Mouse (Mus musculus) heart, embryonic 11.5 days (tissue): ENCODE data around the gene Cxcr6. TPM values are rescaled to one million over a fixed set of nuclear protein-coding genes. Genes with fewer than 3 reads are reported as not detected.
"Not testable (repeated sequence)": the region's sequence is repeated elsewhere in the genome, so short reads cannot be mapped to it uniquely, and the experiment has no call there.

ENCODE experiments used
- ATAC-seq: fragments of 200-750 bp; cut with Nextera tagmentation; replicated peaks from 2 replicates; pipeline ENCODE4 v1.8.0; 2017; ENCODE audit warnings: moderate library complexity; ENCODE audit not compliant: insufficient number of reproducible peaks, low FRiP score, low TSS enrichment
- H3K27ac ChIP-seq: fragments of 300-500 bp; sonication (generic); 2 replicates; pipeline ENCODE4 v1.5.1; 2014; ENCODE audit warnings: mild to moderate bottlenecking, low read depth, low read length
- H3K27me3 ChIP-seq: fragments of 300-500 bp; sonication (generic); 2 replicates; pipeline ENCODE4 v1.6.1; 2014; ENCODE audit warnings: mild to moderate bottlenecking, low read length, mixed read lengths; ENCODE audit not compliant: control insufficient read depth, insufficient read depth
- H3K36me3 ChIP-seq: fragments of 300-500 bp; sonication (generic); 2 replicates; pipeline ENCODE4 v1.6.1; 2014; ENCODE audit warnings: mild to moderate bottlenecking, low read length, moderate library complexity, mixed read lengths; ENCODE audit not compliant: control insufficient read depth, insufficient read depth
- H3K4me1 ChIP-seq: fragments of 300-500 bp; sonication (generic); 2 replicates; pipeline ENCODE4 v1.6.1; 2014; ENCODE audit warnings: low read length; ENCODE audit not compliant: control insufficient read depth, insufficient read depth
- H3K4me2 ChIP-seq: fragments of 300-500 bp; sonication (generic); 2 replicates; pipeline ENCODE4 v1.6.1; 2014; ENCODE audit warnings: mild to moderate bottlenecking, moderate library complexity
- H3K4me3 ChIP-seq: fragments of 300-500 bp; sonication (generic); 2 replicates; pipeline ENCODE4 v1.5.1; 2014; ENCODE audit warnings: low read depth, low read length
- H3K9ac ChIP-seq: fragments of 300-500 bp; sonication (generic); 2 replicates; pipeline ENCODE4 v1.6.1; 2014; ENCODE audit warnings: mild to moderate bottlenecking, low read depth, low read length, moderate library complexity
- H3K9me3 ChIP-seq: fragments of 300-500 bp; sonication (generic); replicated peaks from 2 replicates; pipeline ENCODE4 v1.6.1; 2016; ENCODE audit warnings: low read length; ENCODE audit not compliant: control insufficient read depth
- WGBS: fragments of 180-500 bp; shearing (Covaris S2); extraction: QIAGEN DNeasy Blood & Tissue Kit; methylation state at CpG from one replicate; pipeline ENCODE4 v1.1.7; 2014; ENCODE audit not compliant: insufficient replicate concordance; 5-methylcytosine and 5-hydroxymethylcytosine counted together
- polyA plus RNA-seq: library from polyadenylated mRNA; unstranded; fragments of >200 nt; fragmentation: Nextera tagmentation; extraction: Ambion mirVana; gene quantifications from 2 replicates; pipeline ENCODE4 v1.2.1, GENCODE M21; 2014

Cxcr6 gene
- polyA plus RNA-seq, 1 experiment from 2014 or later: 0.82 TPM

DNA sequence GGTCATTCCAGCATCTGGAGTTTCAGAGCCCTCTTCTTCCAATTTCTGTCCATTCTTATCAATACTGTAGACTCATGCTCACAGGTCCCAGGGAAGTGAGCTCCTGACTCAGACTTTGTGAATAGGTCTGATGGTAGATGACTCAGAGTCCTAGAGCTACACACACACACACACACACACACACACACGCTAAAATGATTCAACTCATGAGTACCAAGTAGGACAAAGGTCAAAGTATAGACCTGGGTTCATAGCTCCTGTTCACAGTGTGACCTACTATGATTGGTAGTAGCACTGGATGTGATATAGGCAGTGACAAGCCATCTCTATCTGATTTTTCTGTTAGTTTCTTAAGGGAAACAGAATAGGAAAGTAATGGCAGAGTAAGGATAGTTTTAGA, 37.8 kb upstream of the Cxcr6 start:
- Histone ChIP-seq H3K9ac (no peak overlapping the region), H3K36me3 (no peaks in the 10 kb centered on the region), H3K4me1 (no peaks in the 10 kb centered on the region), H3K4me2 (no peak overlapping the region), H3K27ac (no peak overlapping the region), H3K27me3 (no peaks in the 10 kb centered on the region), H3K4me3 (no peak overlapping the region), H3K9me3 (no peaks in the 10 kb centered on the region)
- no peak for ATAC-seq
- WGBS: 53% methylated on average over 1 of the region's 1 CpGs

DNA sequence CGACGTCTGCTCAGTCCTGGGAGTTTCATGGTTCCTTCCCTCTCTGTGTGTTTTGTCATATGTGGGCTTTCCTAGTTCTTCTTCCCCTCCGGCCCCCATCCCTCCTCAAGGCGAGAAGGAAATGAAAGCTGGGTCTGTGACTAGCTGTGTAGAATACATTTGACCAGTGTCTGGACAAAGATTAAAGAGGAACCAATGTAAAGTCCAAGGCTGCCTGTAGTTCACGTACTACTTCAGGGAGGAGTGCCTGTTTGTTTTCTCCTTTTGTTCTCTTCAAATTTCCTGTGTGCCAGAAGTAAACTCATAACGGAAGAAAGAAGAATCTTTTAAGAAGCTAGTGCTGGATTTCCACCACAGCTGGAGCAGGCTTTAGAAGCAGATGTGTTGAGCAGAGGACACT, 36.7 kb upstream of the Cxcr6 start:
- no peak for ATAC-seq
- Histone ChIP-seq H3K4me2 (no peak overlapping the region), H3K36me3 (no peaks in the 10 kb centered on the region), H3K4me1 (no peaks in the 10 kb centered on the region), H3K27me3 (no peaks in the 10 kb centered on the region), H3K9ac (no peak overlapping the region), H3K9me3 (no peaks in the 10 kb centered on the region), H3K4me3 (no peak overlapping the region), H3K27ac (no peak overlapping the region)
- WGBS: 55% methylated on average over 6 of the region's 6 CpGs

DNA sequence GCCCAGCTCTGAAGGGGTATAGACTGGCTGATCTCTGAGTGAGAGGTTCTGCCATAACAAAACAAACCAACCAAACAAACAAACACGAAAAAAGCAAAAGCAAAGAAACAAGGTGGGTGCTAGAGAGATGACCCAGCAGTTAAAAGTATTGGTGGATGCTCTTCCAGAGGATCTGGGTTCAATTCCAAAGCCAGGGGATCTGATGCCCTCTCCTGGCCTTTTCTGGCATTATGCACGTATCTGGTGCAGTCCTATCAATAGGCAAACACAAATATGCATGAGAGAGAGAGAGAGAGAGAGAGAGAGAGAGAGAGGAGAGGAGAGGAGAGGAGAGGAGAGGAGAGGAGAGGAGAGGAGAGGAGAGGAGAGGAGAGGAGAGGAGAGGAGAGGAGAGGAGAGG, 33.0 kb upstream of the Cxcr6 start:
- H3K9ac ChIP-seq, H3K4me2 ChIP-seq, ATAC-seq, H3K9me3 ChIP-seq, H3K36me3 ChIP-seq, H3K4me1 ChIP-seq, H3K4me3 ChIP-seq, H3K27me3 ChIP-seq, H3K27ac ChIP-seq: not testable (repeated sequence)
- WGBS: 19% methylated on average over 2 of the region's 2 CpGs

DNA sequence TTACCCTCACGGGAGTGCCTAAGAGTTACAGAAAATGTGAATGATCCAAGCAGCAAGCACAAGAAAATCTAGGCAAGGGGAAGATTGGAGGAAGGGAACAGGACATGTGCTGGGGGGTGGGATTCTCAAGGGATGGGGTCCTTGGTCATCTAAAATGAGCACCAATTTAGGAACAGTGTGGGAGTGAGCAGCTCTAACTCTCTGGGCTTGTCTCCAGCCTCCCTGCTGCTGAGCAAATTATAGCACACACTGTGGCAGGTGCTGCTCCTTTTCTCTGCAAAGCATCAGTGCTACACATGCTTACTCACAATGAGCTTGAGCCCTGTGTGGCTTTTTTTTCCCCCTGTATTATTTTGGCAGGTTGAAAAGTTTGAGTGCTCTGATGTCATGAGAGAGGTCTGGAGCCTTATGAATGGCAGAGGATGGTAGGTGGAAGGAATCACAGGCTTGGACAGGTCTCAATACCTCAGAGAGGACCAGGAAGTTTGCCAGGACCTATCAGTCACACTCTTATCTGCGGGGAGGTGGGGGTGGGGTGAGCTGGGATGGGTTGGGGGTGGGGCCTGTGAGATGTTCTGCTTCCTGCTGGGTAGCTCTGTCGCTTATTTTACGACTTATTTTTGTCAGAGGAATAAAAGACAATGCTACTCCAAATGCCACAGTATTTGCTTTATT, 17.3 kb upstream of the Cxcr6 start:
- no peak overlapping the region for H3K4me2 ChIP-seq
- no peak for ATAC-seq

DNA sequence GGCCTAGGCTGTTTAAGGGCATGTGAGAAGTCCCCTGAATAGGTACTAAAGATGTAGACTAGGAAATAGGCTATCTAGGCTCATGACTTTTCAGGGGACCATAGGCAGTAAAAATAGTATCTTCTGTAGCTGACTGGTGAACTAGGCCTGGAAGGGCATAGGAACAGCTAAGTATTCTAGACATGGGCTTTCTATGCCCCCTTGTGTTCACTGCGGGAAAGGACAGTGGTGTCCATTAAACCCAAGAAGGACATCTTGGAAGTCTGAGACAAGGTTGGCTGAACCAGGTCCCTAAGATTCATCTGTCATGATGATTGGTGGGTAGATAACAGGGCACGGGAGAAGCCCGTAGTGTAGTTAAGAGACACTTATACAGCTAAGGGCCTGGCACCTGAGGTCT, 10.1 kb upstream of the Cxcr6 start:
- no peaks in the 10 kb centered on the region for H3K4me1 ChIP-seq
- 53% methylated on average over 3 of the region's 3 CpGs for WGBS
- no peak overlapping the region for H3K9ac ChIP-seq
- H3K4me2 ChIP-seq: no peak overlapping the region
- H3K4me3 ChIP-seq: no peak overlapping the region
- H3K27me3 ChIP-seq: no peaks in the 10 kb centered on the region
- ATAC-seq: no peak
- no peak overlapping the region for H3K27ac ChIP-seq
- peaks cover 14% of the 10 kb centered on the region for H3K36me3 ChIP-seq
- H3K9me3 ChIP-seq: no peaks in the 10 kb centered on the region

More for the DNA sequence above, 17.3 kb upstream of the Cxcr6 start:
- no peaks in the 10 kb centered on the region for H3K27me3 ChIP-seq
- H3K9ac ChIP-seq: no peak overlapping the region
- no peak overlapping the region for H3K27ac ChIP-seq
- WGBS: 60% methylated on average over 4 of the region's 4 CpGs
- H3K4me1 ChIP-seq: no peaks in the 10 kb centered on the region
- H3K4me3 ChIP-seq: no peak overlapping the region
- H3K36me3 ChIP-seq: peaks cover 13% of the 10 kb centered on the region
- H3K9me3 ChIP-seq: peaks cover 1% of the 10 kb centered on the region; the same call in 1 of the 2 replicates

DNA sequence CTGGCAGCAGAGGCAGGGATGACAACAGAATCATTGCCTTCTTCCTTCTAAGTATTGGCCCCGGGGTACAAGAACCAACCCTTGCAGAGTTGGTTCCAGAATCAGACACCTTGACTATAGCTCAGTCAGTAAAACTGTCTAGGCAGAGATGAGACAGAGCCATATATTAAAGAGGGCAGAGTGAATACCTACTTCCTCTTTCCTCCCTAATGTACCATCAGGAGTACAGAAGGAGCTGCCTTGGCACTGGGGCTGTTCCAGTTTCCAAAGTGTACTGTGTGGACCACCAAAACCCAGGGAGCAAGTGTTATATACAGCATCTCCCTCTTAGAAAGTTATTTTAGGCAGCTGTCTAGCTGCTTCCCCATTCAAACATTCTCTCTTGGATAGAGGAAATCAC, 4.7 kb upstream of the Cxcr6 start:
- Histone ChIP-seq H3K27ac (no peak overlapping the region), H3K9ac (no peak overlapping the region), H3K4me1 (no peaks in the 10 kb centered on the region), H3K9me3 (no peaks in the 10 kb centered on the region), H3K4me2 (no peak overlapping the region), H3K4me3 (no peak overlapping the region), H3K36me3 (peaks cover 9% of the 10 kb centered on the region), H3K27me3 (no peaks in the 10 kb centered on the region)
- no peak for ATAC-seq
- 86% methylated on average over 1 of the region's 1 CpGs for WGBS

DNA sequence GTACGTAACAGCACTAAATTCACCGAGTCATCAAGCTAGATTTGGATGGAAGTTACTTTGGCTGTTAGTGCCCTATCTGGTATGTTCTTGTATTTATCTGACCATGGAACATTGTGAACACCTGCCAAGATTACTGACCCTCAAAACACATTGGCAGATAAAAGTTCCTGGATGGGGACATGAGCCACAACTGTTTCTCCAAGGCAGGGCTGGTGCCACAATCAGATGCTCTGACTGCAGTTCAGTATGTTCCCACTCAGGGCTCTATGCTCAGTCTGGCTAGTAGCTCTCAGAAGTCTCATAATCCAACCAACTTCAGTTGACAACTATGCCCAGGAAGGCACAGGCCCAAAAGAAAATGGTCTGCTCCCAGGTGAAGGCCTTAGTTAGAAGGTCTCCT, 3.9 kb upstream of the Cxcr6 start:
- H3K4me1 ChIP-seq: no peaks in the 10 kb centered on the region
- no peak overlapping the region for H3K4me3 ChIP-seq
- H3K4me2 ChIP-seq: no peak overlapping the region
- no peaks in the 10 kb centered on the region for H3K9me3 ChIP-seq
- no peak overlapping the region for H3K27ac ChIP-seq
- H3K27me3 ChIP-seq: no peaks in the 10 kb centered on the region
- peaks cover 9% of the 10 kb centered on the region for H3K36me3 ChIP-seq
- H3K9ac ChIP-seq: no peak overlapping the region
- ATAC-seq: no peak
- 94% methylated on average over 2 of the region's 2 CpGs for WGBS

DNA sequence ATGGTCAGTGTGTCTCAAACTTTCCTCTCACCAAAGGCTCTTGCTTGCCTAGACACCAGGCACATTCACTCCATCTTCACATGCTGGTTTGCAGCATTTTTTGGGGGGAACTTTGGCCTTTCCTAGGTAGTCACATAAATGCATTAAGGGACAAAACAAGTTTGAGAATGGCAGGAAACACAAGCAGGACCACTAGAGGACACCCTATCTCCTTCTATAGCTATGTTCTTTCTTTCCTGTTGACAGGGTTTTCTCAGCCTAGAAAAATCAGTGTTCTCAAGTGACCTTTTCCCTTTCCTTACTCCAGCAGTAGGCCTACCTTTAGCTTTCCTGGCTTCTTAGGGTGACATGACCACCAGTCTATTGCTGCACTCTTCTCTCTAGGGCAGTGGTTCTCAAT, 3.4 kb upstream of the Cxcr6 start:
- H3K27me3 ChIP-seq: no peaks in the 10 kb centered on the region
- no peaks in the 10 kb centered on the region for H3K9me3 ChIP-seq
- H3K36me3 ChIP-seq: peaks cover 9% of the 10 kb centered on the region
- no peak overlapping the region for H3K9ac ChIP-seq
- ATAC-seq: no peak
- no peaks in the 10 kb centered on the region for H3K4me1 ChIP-seq
- no peak overlapping the region for H3K4me3 ChIP-seq
- no peak overlapping the region for H3K4me2 ChIP-seq
- H3K27ac ChIP-seq: no peak overlapping the region

DNA sequence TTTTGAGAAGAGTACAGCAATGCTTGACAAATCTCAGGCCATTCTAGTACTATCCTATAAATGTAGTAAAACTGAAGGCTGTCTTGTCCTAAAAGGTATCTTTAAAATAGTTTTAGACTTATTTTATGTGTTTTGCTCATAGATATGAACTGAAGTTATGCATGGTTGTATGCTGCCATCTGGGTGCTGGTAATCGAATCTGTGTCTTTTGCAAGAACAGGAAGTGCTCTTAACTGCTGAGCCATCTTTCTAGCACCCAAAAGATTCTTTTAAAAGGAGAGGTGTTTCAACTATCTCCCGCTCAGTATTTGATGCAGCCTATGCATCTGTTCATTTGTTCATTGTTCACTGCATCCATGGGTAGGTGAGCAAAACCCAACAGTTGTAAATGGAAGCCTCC, 1.0 kb upstream of the Cxcr6 start:
- Histone ChIP-seq H3K27ac (no peak overlapping the region), H3K4me3 (no peak overlapping the region), H3K9me3 (no peaks in the 10 kb centered on the region), H3K9ac (no peak overlapping the region), H3K4me1 (no peaks in the 10 kb centered on the region), H3K36me3 (peaks cover 9% of the 10 kb centered on the region), H3K4me2 (no peak overlapping the region), H3K27me3 (no peaks in the 10 kb centered on the region)
- 88% methylated on average over 2 of the region's 2 CpGs for WGBS
- no peak for ATAC-seq
